Mouse (Mus musculus): ENCODE results near the gene Zfp408.

Gene Zfp408

DNA sequence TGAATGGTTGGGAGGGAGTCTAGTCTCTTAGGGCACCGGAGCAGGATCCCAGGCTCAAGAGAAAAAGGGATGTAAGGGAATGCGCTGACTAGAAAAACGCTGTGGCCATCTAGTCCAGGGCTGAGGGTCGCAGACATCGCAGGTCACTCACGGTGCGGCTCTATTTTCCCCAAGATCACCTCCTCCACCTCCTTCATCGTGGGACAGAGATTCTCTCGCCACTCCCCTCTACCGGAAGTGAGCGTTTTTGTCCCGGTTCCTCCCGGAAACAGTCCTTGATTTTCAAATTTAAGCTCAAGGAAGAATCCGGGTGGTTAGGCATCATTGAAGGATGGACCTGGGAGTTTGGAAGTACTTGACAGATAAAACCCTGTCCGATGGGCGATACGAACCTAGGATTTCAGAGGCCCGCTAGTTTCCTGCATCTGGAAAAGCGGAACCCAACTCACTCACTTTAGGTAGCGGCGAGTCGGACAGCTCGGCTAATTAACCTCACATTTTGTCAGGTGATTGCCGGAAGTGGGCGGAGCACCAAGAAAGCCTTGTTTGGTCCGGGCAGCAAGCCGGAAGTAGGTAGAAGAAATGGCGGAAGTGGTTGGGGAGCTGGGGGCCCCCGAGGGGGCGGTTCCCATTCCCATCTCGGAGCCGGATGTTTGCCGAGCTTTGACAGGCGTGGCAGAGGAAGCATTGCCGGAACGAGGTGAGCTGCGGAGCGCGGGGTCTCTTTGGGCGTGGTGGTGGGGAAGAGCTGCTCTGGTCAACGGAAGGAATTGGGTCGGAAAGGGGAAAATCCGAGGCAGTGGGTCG is at the start of gene Zfp408, which contains the start of gene Arhgap1:
Gene Zfp408 (minus strand): TSS at position 239 of the 807 bp plus-strand sequence.
Gene Arhgap1 (plus strand): TSS at position 308 of the 807 bp plus-strand sequence.
- DNase-seq (ENCODE audit: low spot score), result peak; percentile 96

DNA sequence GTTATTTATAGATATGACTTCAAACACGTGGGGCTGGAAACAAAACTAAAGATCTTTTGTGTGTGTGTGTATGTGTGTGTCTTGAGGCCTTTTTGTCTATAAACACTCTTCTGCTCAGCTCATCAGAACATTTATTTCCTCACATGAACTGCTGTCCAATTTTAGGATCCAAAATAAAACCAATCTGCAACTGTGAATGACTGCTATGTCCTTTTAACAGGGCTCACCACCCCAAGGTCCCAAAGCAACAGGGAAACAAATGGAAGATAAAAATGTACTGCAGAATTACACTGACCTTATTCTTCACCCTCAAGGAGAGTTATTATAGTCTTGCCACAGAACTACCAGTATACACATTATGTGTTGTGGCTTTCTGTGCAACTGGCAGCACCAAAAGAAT is 49.6 kb upstream of the Zfp408 start:
- DNase-seq (ENCODE audit: low spot score), result no peak

DNA sequence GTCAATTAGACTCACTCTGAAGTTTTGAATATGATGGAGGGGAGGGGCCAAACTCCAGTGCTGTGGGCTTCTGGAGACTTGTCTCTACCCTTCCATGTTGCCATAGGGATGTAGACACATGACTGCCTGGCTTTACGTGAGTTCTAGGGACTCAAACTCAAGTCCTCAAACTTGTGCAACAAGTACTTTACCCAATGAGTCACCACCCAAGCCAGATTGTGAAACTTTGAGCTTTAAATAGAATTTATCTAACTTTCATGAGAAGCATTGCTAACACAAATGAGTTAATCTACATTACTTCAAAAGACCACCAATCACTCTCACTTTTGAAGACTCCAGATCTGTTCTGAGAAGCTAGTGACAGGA is 46.6 kb upstream of the Zfp408 start:
- DNase-seq (ENCODE audit: low spot score), result no peak

DNA sequence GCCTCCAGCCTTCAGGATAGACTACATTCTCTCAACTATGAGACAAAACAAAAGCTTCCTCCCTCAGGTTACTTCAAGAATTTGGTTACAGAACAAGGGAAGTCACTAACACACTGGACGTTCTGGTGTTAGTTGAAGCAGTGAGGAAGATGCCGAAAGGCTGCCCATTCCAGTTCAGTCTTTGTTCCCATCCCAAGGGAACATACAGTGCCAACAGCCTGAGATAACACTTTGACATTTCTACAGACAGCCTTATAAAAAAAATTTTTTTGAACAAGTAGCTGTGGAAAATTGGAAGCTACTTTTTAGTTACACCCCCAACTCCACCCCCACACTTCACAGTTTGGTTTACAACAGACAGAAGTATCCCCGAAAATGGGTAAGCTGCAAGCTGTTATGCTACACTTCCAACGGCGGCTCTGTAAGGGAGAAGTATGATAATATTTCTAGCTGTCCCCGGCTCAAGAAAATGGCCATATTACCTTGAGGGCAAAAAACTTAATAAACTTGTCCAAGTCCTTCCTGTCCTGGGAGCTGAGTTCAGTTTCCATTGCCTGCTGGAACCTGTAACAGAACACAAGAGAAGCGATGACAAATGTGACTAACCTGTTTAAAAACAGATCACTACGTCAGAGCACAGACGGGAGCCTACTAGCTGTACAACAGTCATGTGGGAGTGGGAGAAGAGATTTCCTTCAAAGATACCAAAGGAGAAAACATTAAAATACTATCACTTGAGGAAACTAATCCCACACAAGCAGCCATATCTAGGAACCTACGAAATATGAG is 46.0 kb upstream of the Zfp408 start:
- DNase-seq (ENCODE audit: low spot score), result no peak

DNA sequence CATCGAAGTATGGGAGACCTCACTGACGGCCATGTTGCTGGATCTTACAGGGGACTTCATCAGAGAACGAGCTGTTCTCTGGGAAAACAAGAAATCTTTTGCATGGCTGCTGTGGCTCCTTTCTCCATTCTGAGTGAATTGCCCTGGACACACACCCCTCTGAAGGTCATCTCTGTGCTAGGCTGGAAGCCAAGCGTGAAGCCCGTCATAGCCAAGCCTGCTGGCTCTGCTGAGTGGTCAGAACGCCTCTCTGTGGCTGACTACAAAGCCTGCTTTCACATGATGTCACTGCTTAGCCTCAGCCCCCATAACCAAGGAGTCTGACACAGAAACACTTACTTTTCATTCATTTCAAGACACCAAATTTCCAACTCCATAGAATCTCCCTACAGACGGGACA is 39.9 kb upstream of the Zfp408 start:
- DNase-seq (ENCODE audit: low spot score), result no peak

DNA sequence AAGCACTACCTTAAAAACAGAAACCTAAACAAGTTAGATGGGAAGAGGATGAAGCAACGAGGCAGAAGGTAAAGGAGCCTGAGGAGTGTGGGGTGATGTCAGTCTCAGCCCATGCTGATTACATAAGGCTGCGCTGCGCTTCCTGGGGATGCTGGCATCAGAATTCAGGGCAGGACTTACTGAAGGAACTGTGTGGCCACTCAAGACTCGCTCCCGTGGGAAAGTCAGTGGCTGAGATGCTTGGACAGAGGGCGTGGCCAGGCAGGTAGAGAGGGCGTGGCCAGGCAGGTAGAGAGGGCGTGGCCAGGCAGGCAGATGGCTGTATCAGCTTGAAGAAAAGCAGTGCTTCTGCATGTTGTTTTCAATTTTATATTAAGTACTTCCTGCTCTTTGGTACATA is 34.3 kb upstream of the Zfp408 start:
- DNase-seq (ENCODE audit: low spot score), result no peak

DNA sequence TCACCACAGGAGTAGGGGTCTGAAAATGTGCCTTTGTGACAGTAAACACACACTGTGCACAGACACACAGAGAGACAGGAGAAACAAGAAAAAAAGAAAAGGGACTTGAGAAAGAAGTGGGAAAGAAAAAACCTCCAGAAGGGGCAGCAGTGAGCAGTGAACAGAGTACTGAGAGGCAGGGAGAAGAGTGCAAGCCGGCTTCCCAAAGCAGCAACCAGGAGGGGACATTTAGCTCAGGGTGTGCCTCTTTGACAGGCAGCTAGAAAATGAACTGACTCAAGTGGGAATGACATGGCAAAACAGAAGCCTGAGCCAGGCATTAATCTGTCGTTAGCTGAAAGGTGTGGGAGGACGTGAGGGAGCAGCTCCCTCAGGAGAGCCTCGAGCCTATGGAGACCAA is 33.3 kb upstream of the Zfp408 start:
- peak; percentile 38 for DNase-seq (ENCODE audit: low spot score)

DNA sequence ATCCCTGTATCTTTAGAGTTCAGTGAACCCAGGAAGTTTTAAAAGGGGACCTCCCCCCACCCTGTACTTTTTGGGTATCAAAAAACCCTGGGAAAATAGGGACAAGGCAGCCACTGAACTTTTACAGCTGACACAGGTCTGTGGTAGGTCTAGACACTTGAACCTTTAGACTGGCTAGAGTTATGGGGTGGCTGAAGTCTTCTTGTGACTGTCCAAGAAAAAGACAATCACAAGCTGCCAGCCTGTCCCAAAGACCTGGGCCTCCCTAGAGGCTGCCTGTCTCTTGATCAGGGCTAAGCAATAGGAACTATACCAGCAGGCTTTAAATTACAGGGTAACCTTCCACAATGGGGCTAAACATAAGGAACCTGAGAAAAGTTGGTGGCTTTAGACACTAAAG is 27.4 kb upstream of the Zfp408 start:
- no peak for DNase-seq (ENCODE audit: low spot score)

DNA sequence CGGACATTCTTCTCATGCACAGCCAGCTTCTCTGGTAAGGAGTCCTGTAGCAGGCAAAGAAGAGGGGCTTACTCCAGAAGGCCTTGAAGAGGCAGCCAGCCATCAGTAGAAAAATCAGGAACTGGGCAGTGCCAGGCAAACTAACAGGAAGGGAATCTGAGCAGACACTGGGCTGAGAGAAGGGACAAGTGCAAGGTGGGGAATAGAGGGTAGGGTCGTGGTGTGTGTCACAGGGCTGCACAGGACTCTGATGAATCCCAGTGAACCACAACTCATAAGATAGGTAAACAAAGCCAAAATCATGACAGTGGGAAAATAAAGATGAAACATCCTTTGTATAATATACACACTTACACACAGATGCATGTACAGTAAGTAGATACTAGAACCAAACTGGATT is 26.8 kb upstream of the Zfp408 start:
- no peak for DNase-seq (ENCODE audit: low spot score)

DNA sequence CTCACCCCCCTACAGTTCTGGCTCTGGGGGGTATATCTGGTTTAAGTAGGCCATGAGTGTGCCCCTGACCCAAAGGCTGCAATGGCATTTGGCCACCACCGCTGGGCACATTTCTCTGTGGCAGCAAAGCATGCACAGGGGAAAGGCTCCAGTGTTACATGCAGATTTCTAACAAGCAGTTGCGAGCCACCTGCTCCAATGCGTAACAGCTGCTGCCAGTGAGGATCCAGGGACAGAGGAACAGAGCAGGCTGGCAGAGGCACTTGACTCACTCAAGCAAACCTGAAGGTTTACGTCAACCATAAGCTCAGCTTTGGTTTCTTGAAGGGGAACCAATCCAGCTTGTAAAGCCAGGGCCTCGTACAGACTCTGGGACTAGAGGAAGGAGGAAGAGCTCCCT is 25.3 kb upstream of the Zfp408 start:
- DNase-seq (ENCODE audit: low spot score), result no peak

DNA sequence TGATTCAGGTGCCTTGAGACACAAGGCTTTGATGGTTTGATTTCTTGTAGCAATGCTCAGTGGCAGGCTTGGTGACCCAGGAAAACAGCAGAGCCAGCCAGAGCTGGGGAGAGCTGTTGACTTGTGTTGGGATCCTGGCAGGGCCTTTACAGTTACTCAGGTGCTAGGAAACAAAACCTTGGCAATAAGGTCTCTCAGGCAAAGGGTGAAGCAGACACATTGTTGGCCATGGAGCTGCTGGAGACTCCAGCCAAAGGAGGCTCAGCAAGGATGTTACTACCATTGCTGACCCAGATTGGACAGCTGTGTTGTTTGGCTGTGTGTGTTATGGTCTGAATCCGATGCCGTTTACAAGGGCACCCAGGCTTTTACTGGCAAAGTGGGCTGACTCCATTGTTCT is 24.0 kb upstream of the Zfp408 start:
- no peak for DNase-seq (ENCODE audit: low spot score)

DNA sequence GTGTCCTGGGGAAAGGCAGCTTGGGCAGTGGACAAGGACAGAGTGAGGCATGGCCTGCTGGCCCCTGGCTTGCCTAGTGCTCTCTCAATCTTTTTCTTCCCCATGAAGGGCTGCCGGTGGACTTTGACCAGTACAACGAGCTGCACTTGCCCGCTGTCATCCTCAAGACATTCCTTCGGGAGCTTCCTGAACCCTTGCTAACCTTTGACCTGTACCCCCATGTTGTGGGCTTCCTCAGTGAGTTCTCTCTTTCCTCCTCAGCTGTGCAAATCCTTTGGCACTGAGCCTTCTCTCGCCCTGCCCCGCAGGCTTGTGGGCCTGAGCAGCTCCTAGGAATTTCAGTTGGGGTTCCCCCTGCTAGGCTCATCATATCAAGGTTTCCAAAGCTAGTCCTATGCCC is 20.4 kb upstream of the Zfp408 start:
- no peak for DNase-seq (ENCODE audit: low spot score)

DNA sequence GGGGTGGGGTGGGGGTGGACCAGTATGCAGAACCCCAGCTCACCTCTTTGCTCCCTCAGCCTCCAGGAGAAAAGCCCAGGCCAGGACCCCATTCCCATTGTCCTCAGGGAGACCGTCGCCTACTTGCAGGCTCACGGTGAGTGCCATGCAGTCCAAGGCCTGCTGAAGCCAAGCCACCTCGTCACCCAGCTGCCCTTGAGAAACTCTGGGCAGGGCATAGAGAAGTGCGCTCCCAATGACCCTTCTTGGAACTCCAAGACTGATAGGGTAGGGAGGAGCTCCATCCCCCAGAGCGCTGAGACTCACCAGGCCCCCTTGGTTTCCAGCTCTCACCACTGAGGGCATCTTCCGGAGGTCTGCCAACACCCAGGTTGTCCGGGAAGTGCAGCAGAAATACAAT is 19.7 kb upstream of the Zfp408 start:
- no peak for DNase-seq (ENCODE audit: low spot score)

DNA sequence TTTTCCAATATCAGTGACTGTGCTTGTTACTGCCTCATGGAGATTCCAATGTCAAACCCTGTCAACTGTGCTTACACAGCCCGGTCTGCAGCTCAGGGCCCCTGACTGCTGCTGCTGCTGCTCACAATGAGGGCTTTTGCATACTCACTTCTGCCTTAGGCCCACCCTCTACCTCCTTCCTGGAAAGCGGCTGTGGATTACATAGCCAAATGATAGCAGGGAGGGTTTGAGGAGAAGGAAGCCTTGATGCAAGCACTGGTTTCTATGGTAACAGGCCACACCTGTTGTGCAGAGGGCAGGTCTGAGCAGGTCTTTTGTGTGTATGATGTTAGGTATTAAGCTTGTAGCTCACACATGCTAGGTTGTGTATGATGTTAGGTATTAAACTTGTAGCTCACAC is 18.2 kb upstream of the Zfp408 start:
- DNase-seq (ENCODE audit: low spot score), result no peak

DNA sequence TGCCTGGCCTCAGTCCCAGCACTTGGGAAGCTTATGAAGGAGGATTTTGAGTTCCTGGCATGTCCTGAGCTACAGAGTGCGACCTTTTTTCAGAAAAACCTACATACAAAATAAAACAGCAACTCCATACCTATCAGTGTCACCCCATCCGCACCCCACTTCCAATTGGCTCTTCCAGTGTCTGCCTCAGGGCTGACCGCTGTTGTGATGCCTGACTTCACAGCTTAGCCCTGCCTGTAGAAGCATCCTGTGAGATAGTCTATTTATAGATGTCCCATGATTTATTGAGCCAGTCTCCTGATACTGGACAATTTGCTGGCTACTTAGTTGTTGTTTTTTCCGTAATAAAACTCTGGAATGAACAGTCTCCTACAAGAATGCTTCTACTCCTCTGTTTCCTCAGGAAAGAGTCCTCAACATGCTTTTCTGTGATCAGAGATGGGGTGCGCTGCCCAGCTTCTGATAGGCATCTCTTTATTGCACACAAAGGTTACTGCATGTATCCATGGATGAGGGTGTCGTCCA is 16.9 kb upstream of the Zfp408 start:
- no peak for DNase-seq (ENCODE audit: low spot score)

DNA sequence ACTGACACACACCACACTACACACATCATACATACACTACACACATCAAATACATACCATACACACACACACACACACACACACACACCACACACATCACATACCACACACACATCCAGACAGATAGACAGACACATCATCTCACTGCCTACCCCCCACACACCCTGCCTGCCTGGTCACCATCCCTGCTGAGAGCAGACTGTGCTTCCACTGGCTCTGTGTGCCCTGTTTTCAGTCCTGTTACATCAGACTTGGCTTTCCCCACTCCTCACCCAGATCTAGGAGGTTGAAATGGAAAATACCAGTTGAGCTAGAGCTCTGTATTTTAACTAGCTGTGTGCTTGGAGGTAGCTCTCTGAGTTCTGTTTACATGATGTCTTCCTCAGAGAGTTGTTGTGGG is 15.2 kb upstream of the Zfp408 start:
- no peak for DNase-seq (ENCODE audit: low spot score)

DNA sequence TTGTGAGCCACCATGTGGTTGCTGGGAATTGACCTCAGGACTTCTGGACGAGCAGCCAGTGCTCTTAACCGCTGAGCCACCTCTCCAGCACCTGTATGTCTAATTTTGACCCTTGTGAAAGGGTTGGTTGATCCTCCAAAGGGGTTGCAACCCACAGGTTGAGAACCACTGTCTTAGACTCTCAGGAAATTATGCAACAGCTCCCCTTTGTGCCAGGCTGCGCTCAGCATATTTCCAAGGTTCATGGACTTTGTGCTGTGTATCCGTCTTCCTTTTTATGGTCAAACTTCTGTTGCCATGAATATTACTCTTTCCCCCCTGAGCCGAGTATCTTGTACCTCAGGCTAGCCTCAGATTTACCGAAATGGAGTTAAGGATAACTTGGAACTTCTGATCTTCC is 11.4 kb upstream of the Zfp408 start:
- no peak for DNase-seq (ENCODE audit: low spot score)

DNA sequence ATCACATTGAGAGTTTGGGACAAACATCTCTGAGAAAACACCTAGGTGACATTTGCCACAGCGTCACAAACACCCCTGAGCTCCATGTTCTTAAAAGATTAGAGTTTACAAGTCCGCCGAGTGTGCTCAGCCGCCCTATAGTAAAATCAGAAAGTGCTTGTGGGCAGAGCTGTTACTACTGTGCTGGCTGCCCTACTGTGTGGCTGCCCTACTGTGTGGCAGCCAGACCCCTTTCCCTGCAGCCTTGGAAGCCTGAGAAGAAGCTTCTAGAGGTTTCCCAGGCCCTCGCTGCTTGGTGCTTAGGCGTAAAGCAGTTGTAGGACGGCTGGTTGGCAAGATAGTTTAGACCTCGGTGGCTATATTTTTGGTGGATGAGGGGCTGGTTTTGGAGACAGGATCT is 10.1 kb upstream of the Zfp408 start:
- DNase-seq (ENCODE audit: low spot score), result no peak

DNA sequence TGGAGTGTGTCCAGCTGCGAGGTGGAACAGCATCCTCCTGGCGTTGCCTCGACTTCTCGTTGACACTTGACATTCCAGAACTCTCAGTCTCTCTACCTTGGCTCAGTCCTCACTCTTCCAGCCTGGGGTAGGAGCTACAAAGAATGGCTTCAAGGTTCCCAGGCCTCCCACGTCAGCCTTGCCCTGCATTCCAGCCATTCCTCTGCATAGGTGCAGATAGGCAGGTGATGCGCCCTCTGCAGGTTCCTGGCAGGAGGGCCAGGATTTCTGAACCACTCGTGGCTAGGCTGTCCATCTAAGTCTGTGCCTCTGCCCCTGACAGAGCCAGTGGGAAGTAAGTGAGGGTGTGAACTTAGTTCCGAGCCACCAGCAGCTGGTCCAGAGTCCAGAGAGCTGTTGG is 7.2 kb upstream of the Zfp408 start:
- no peak for DNase-seq (ENCODE audit: low spot score)

DNA sequence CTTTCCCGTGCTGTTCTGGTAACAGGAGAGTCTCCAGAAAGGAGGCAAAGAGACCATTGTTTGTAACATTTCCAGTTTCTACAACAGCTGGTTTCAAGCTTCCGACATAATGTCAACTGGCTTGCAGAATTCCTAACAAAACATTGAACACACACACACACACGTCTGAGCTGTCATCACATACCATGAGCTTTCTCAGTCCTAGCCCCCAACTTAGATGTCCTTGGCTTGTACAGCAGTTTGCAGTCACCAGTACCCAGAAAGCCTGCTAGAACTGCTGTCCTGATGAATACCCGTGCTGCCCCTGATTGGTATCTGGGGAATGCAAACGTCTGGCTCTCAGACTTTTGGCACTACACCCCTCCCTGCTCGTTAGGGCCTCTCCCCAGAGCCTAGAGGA is 6.2 kb upstream of the Zfp408 start:
- no peak for DNase-seq (ENCODE audit: low spot score)

DNA sequence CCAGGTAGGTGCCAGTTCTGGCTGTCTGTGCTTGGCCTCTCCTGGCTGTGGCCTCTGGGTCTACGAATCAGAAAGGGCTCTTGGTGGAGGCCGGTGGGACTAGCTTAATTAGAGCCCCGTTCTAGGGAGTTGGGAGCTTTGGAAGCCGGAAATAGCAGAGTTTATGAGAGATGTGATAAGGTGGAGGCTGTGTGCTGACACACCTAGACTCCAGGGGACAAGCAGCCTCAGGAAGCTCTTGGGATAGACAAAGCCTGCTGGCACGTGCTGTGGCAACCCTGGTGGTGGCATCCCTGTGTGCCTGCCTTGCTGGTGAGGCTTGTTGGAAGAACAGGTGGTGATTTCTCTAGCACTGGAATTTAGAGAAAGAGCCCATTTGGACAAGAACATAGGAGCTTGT is 5.8 kb upstream of the Zfp408 start:
- no peak for DNase-seq (ENCODE audit: low spot score)

DNA sequence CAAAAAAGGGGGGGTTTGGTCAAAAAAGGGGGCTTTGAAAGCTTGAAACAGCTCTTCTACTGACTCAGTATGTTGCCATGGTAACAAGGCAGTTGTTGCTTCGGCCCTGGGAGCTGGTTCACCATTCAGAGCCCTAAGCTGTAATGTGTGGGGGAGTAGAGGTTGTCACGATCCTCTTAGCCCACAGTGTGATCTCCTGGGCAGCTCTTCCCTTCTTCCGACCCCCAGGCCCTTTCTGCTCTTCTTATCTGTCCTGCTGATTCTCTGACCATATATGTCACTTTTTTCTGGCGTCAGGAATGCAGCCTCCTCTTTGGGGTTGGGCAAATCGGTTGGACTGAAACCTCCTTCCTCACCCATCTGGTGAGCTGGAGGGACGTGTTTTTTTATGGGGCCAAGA is 3.3 kb upstream of the Zfp408 start:
- DNase-seq (ENCODE audit: low spot score), result no peak

DNA sequence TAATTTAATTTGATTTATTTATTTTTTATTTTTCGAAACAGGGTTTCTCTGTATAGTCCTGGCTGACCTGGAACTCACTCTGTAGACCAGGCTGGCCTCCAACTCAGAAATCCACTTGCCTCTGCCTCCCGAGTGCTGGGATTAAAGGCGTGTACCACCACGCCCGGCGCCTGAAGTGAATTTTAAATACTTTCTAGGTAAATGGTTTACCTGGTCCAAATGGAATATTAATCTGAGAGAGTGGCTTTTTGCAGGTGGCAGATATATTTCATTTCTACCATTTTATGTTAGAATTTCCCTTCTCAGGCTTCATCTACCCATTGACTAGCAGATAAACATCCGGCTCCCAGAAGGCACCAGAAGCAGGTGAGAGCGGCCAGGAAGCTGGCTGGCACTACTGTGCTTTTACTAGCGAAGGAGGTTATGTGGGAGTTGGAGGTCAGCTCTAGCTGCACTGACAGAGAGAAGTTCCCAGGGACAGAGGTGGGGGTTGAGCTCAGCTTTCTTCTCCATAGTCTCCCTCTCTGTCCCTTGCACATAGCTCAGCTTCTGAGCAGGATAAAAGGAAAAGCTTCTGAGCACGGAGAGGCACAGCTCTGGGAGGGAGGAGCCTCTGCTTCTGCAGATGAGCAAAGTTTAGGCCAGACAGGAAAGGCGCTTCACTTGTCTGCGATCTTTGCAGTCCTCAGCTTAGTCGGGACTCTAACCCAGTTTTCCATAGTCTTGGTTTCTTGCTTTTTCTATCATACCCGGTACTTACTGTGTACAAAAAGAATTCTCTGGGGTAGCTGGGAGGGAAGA is 2.1 kb upstream of the Zfp408 start:
- no peak for DNase-seq (ENCODE audit: low spot score)
